Mouse (Mus musculus): ENCODE data around the gene Fads6. TPM values are rescaled to one million over a fixed set of nuclear protein-coding genes. Genes with fewer than 3 reads are reported as not detected.

The Fads6 gene
- polyA plus RNA-seq, 1 experiment: 0.62 TPM

GRCm38 (mm10) chr11:115303167-115303566, 5.7 kb upstream of the Fads6 start:
- TF ChIP-seq TCF12 (IDR thresholded peaks at IDR 0.05; ENCODE audit: insufficient read depth, poor library complexity, severe bottlenecking) (no peak), CEBPB (IDR thresholded peaks at IDR 0.05; ENCODE audit: insufficient read depth, poor library complexity, severe bottlenecking) (peak; percentile 11; the same call in 1 of the 2 replicates)
- no peak overlapping the region for H3ac ChIP-seq (ENCODE audit: control insufficient read depth, insufficient read length)
- no peaks in the 10 kb centered on the region for H3K36me3 ChIP-seq (ENCODE audit: control insufficient read depth, insufficient read depth)
- H3K79me2 ChIP-seq (ENCODE audit: control insufficient read depth, insufficient read depth): no peaks in the 10 kb centered on the region
- no peak overlapping the region for H3K4me3 ChIP-seq
- no peak overlapping the region for H3K4me2 ChIP-seq (ENCODE audit: low read depth)
- no peaks in the 10 kb centered on the region for H3K27me3 ChIP-seq (ENCODE audit: control insufficient read depth, insufficient read depth, insufficient read length)

- no peaks in the 10 kb centered on the region for H3K79me2 ChIP-seq (ENCODE audit: control insufficient read depth, insufficient read depth)
- H3K27me3 ChIP-seq (ENCODE audit: control insufficient read depth, insufficient read depth, insufficient read length): no peaks in the 10 kb centered on the region
- H3K4me3 ChIP-seq: no peak overlapping the region
- no peaks in the 10 kb centered on the region for H3K36me3 ChIP-seq (ENCODE audit: control insufficient read depth, insufficient read depth)
- TF ChIP-seq USF1 (IDR thresholded peaks at IDR 0.05; ENCODE audit: low read depth) (peak; percentile 11), TCF3 (IDR thresholded peaks at IDR 0.05; ENCODE audit: insufficient read length, low read depth) (no peak)
- H3K4me2 ChIP-seq (ENCODE audit: low read depth): no peak overlapping the region
- H3ac ChIP-seq (ENCODE audit: control insufficient read depth, insufficient read length): no peak overlapping the region
These were observed 3.9 kb upstream of the Fads6 start for GRCm38 (mm10) chr11:115301351-115301750.

- Histone ChIP-seq H3K27me3 (ENCODE audit: control insufficient read depth, insufficient read depth, insufficient read length) (no peaks in the 10 kb centered on the region), H3ac (ENCODE audit: control insufficient read depth, insufficient read length) (no peak overlapping the region), H3K4me2 (ENCODE audit: low read depth) (no peak overlapping the region), H3K79me2 (ENCODE audit: control insufficient read depth, insufficient read depth) (no peaks in the 10 kb centered on the region), H3K36me3 (ENCODE audit: control insufficient read depth, insufficient read depth) (no peaks in the 10 kb centered on the region), H3K4me3 (no peak overlapping the region)
- TF ChIP-seq SRF (IDR thresholded peaks at IDR 0.05; ENCODE audit: control insufficient read depth, insufficient read length, low read depth): no peak
- no peak for TF ChIP-seq REST (IDR thresholded peaks at IDR 0.05; ENCODE audit: insufficient read depth, insufficient read length)
- TF ChIP-seq CEBPB (IDR thresholded peaks at IDR 0.05; ENCODE audit: insufficient read depth, poor library complexity, severe bottlenecking): no peak
- TF ChIP-seq POLR2A (IDR thresholded peaks at IDR 0.05; ENCODE audit: insufficient read length, low read depth): no peak
- no peak for TF ChIP-seq MYOD1 (IDR thresholded peaks at IDR 0.05; ENCODE audit: control insufficient read depth in 1 of 3, insufficient read length in 2 of 3, low read depth in 2 of 3)
- no peak for TF ChIP-seq MAX (IDR thresholded peaks at IDR 0.05; ENCODE audit: low read depth)
- TF ChIP-seq POLR2AphosphoS2 (IDR thresholded peaks at IDR 0.05; ENCODE audit: insufficient read length, low read depth): no peak
These were observed 3.3 kb upstream of the Fads6 start for GRCm38 (mm10) chr11:115300745-115301144.

GRCm38 (mm10) chr11:115298160-115298559, 697 bp upstream of the Fads6 start:
- no peaks in the 10 kb centered on the region for H3K36me3 ChIP-seq (ENCODE audit: control insufficient read depth, insufficient read depth)
- H3K27me3 ChIP-seq (ENCODE audit: control insufficient read depth, insufficient read depth, insufficient read length): no peaks in the 10 kb centered on the region
- H3K4me2 ChIP-seq (ENCODE audit: low read depth): no peak overlapping the region
- no peak overlapping the region for H3ac ChIP-seq (ENCODE audit: control insufficient read depth, insufficient read length)
- H3K79me2 ChIP-seq (ENCODE audit: control insufficient read depth, insufficient read depth): no peaks in the 10 kb centered on the region
- TF ChIP-seq MAX (IDR thresholded peaks at IDR 0.05; ENCODE audit: low read depth) (no peak), USF1 (IDR thresholded peaks at IDR 0.05; ENCODE audit: low read depth) (no peak), POLR2AphosphoS2 (IDR thresholded peaks at IDR 0.05; ENCODE audit: insufficient read length, low read depth) (no peak), TCF12 (IDR thresholded peaks at IDR 0.05; ENCODE audit: insufficient read depth, poor library complexity, severe bottlenecking) (no peak), POLR2A (IDR thresholded peaks at IDR 0.05; ENCODE audit: insufficient read length, low read depth) (no peak), SRF (IDR thresholded peaks at IDR 0.05; ENCODE audit: control insufficient read depth, insufficient read length, low read depth) (no peak), REST (IDR thresholded peaks at IDR 0.05; ENCODE audit: insufficient read depth, insufficient read length) (no peak), MYOD1 (IDR thresholded peaks at IDR 0.05; ENCODE audit: control insufficient read depth in 1 of 3, insufficient read length in 2 of 3, low read depth in 2 of 3) (no peak), CEBPB (IDR thresholded peaks at IDR 0.05; ENCODE audit: insufficient read depth, poor library complexity, severe bottlenecking) (no peak), TCF3 (IDR thresholded peaks at IDR 0.05; ENCODE audit: insufficient read length, low read depth) (no peak), E2F4 (IDR thresholded peaks at IDR 0.05; ENCODE audit: insufficient read depth) (no peak), MYOG (IDR thresholded peaks at IDR 0.05; ENCODE audit: control insufficient read depth in 1 of 3, insufficient read depth in 1 of 3, insufficient read length in 2 of 3, low read depth in 2 of 3) (no peak)
- no peak overlapping the region for H3K4me3 ChIP-seq

GRCm38 (mm10) chr11:115296471-115297210, 822 bp downstream of the Fads6 start:
- H3ac ChIP-seq (ENCODE audit: control insufficient read depth, insufficient read length): no peak overlapping the region
- no peaks in the 10 kb centered on the region for H3K79me2 ChIP-seq (ENCODE audit: control insufficient read depth, insufficient read depth)
- H3K36me3 ChIP-seq (ENCODE audit: control insufficient read depth, insufficient read depth): no peaks in the 10 kb centered on the region
- no peak overlapping the region for H3K4me2 ChIP-seq (ENCODE audit: low read depth)
- no peaks in the 10 kb centered on the region for H3K27me3 ChIP-seq (ENCODE audit: control insufficient read depth, insufficient read depth, insufficient read length)
- no peak overlapping the region for H3K4me3 ChIP-seq
- no peak for TF ChIP-seq TCF12 (IDR thresholded peaks at IDR 0.05; ENCODE audit: insufficient read depth, poor library complexity, severe bottlenecking)
- TF ChIP-seq E2F4 (IDR thresholded peaks at IDR 0.05; ENCODE audit: insufficient read depth): no peak
- no peak for TF ChIP-seq MYOG (IDR thresholded peaks at IDR 0.05; ENCODE audit: control insufficient read depth in 1 of 3, insufficient read depth in 1 of 3, insufficient read length in 2 of 3, low read depth in 2 of 3)
- TF ChIP-seq SRF (IDR thresholded peaks at IDR 0.05; ENCODE audit: control insufficient read depth, insufficient read length, low read depth): no peak
- no peak for TF ChIP-seq POLR2A (IDR thresholded peaks at IDR 0.05; ENCODE audit: insufficient read length, low read depth)
- TF ChIP-seq REST (IDR thresholded peaks at IDR 0.05; ENCODE audit: insufficient read depth, insufficient read length): no peak
- TF ChIP-seq MYOD1 (IDR thresholded peaks at IDR 0.05; ENCODE audit: control insufficient read depth in 1 of 3, insufficient read length in 2 of 3, low read depth in 2 of 3): no peak
- no peak for TF ChIP-seq CEBPB (IDR thresholded peaks at IDR 0.05; ENCODE audit: insufficient read depth, poor library complexity, severe bottlenecking)
- TF ChIP-seq TCF3 (IDR thresholded peaks at IDR 0.05; ENCODE audit: insufficient read length, low read depth): no peak
- no peak for TF ChIP-seq USF1 (IDR thresholded peaks at IDR 0.05; ENCODE audit: low read depth)

All from myocyte (in vitro differentiated cells).